Mouse (Mus musculus): Measurements from ENCODE around the gene Gpx1. TPM values are rescaled to one million over a fixed set of nuclear protein-coding genes. Genes with fewer than 3 reads are reported as not detected.
A peak's percentile ranks its signal among the peaks of the same experiment; 100 is the strongest.

Gene Gpx1
- polyA plus RNA-seq, 1 experiment from 2014 or later, result 521 TPM

DNA sequence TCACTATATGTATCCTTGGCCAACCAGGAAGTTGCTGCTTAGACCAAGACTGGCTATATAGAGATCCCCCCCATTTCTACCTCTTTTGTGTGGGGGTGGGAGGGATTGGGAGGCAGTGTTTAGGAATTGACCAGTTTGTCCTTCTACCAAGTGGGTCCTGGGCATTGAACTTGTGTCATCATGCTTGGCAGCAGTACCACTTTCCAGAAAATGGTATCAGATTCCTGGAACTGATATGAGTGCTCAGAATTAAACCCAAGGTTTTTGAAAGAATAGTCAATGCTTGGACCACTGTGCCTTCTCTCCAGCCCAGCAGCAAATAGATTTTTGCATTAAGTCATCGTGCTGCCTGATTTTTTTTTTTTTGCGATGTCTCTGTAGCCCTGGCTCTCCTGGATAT lies 12.9 kb upstream of the Gpx1 start:
- DNase-seq (ENCODE audit: low spot score), result no peak
- Histone ChIP-seq H3K9me3 (replicated peaks; ENCODE audit: control insufficient read depth, low read length) (no peaks in the 10 kb centered on the region), H3K27ac (ENCODE audit: low read depth, low read length) (no peak overlapping the region), H3K4me1 (ENCODE audit: control insufficient read depth, insufficient read depth, low read length) (no peaks in the 10 kb centered on the region), H3K36me3 (ENCODE audit: control insufficient read depth, insufficient read depth, low read length) (peaks cover 31% of the 10 kb centered on the region), H3K27me3 (replicated peaks; ENCODE audit: control insufficient read depth, insufficient read depth, low read length) (no peaks in the 10 kb centered on the region), H3K9ac (ENCODE audit: low read length) (no peak overlapping the region), H3K4me2 (ENCODE audit: low read length) (no peak overlapping the region), H3K4me3 (ENCODE audit: low read depth, low read length) (no peak overlapping the region)
- ATAC-seq, result no peak
- 98% methylated on average over 2 of the region's 2 CpGs for WGBS

- no peak overlapping the region for H3K4me2 ChIP-seq (ENCODE audit: low read length)
- 0 out of 2 replicates have a peak overlapping the region, but pooled peaks have one; percentile 91 for H3K9ac ChIP-seq (ENCODE audit: low read length)
- no peak for DNase-seq (ENCODE audit: low spot score)
- WGBS, result 63% methylated on average over 10 of the region's 10 CpGs
- no peak overlapping the region for H3K4me3 ChIP-seq (ENCODE audit: low read depth, low read length)
- peaks cover 32% of the 10 kb centered on the region for H3K36me3 ChIP-seq (ENCODE audit: control insufficient read depth, insufficient read depth, low read length)
- no peak for ATAC-seq
- H3K9me3 ChIP-seq (replicated peaks; ENCODE audit: control insufficient read depth, low read length), result no peaks in the 10 kb centered on the region
- H3K4me1 ChIP-seq (ENCODE audit: control insufficient read depth, insufficient read depth, low read length), result peaks cover 6% of the 10 kb centered on the region; the same call in 1 of the 2 replicates
- H3K27me3 ChIP-seq (replicated peaks; ENCODE audit: control insufficient read depth, insufficient read depth, low read length), result no peaks in the 10 kb centered on the region
- H3K27ac ChIP-seq (ENCODE audit: low read depth, low read length), result peak overlapping the region; percentile 84; the same call in 1 of the 2 replicates
Measured at GRCm38 (mm10) chr9:108337848-108338550, 704 bp upstream of the Gpx1 start.

DNA sequence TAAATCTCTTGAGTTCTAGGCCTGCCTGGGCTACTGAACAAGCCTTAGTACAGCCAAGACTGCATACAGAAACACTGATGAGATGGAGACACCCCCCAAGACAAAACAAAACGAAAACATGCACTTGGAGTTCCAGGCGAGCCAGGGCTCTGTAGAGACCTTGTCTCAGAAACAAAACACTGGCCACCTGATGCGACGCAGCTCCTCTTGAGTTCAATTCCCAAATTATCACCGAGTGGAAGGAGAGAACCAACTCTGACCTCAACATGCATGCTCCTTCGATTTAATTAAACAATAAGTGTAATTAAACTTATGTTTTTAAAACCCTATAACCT lies 185 bp upstream of the Gpx1 start:
- peak overlapping the region; percentile 91 for H3K9ac ChIP-seq (ENCODE audit: low read length)
- peak overlapping the region; percentile 84 for H3K27ac ChIP-seq (ENCODE audit: low read depth, low read length)
- no peaks in the 10 kb centered on the region for H3K27me3 ChIP-seq (replicated peaks; ENCODE audit: control insufficient read depth, insufficient read depth, low read length)
- H3K36me3 ChIP-seq (ENCODE audit: control insufficient read depth, insufficient read depth, low read length), result peaks cover 28% of the 10 kb centered on the region
- H3K4me2 ChIP-seq (ENCODE audit: low read length), result peak overlapping the region; percentile 78
- no peak for DNase-seq (ENCODE audit: low spot score)
- H3K9me3 ChIP-seq (replicated peaks; ENCODE audit: control insufficient read depth, low read length), result no peaks in the 10 kb centered on the region
- peak overlapping the region; percentile 65 for H3K4me3 ChIP-seq (ENCODE audit: low read depth, low read length)
- WGBS, result 29% methylated on average over 6 of the region's 6 CpGs
- H3K4me1 ChIP-seq (ENCODE audit: control insufficient read depth, insufficient read depth, low read length), result peaks cover 6% of the 10 kb centered on the region; the same call in 1 of the 2 replicates
- peak; percentile 21 for ATAC-seq

- H3K36me3 ChIP-seq (ENCODE audit: control insufficient read depth, insufficient read depth, low read length), result peaks cover 14% of the 10 kb centered on the region
- H3K9me3 ChIP-seq (replicated peaks; ENCODE audit: control insufficient read depth, low read length), result no peaks in the 10 kb centered on the region
- 20% methylated on average over 20 of the region's 20 CpGs for WGBS
- ATAC-seq (no peak), DNase-seq (ENCODE audit: low spot score) (no peak)
- peak overlapping the region; percentile 91 for H3K9ac ChIP-seq (ENCODE audit: low read length)
- no peaks in the 10 kb centered on the region for H3K27me3 ChIP-seq (replicated peaks; ENCODE audit: control insufficient read depth, insufficient read depth, low read length)
- peak overlapping the region; percentile 84; the same call in 1 of the 2 replicates for H3K27ac ChIP-seq (ENCODE audit: low read depth, low read length)
- peak overlapping the region; percentile 78 for H3K4me2 ChIP-seq (ENCODE audit: low read length)
- H3K4me3 ChIP-seq (ENCODE audit: low read depth, low read length), result peak overlapping the region; percentile 65
- peaks cover 6% of the 10 kb centered on the region; the same call in 1 of the 2 replicates for H3K4me1 ChIP-seq (ENCODE audit: control insufficient read depth, insufficient read depth, low read length)
Measured at GRCm38 (mm10) chr9:108339886-108340257, 1.2 kb downstream of the Gpx1 start.

- Histone ChIP-seq H3K36me3 (ENCODE audit: control insufficient read depth, insufficient read depth, low read length) (peaks cover 8% of the 10 kb centered on the region), H3K27ac (ENCODE audit: low read depth, low read length) (no peak overlapping the region), H3K9ac (ENCODE audit: low read length) (peak overlapping the region; percentile 91), H3K4me2 (ENCODE audit: low read length) (peak overlapping the region; percentile 78), H3K4me1 (ENCODE audit: control insufficient read depth, insufficient read depth, low read length) (peaks cover 6% of the 10 kb centered on the region; the same call in 1 of the 2 replicates), H3K4me3 (ENCODE audit: low read depth, low read length) (peak overlapping the region; percentile 65), H3K9me3 (replicated peaks; ENCODE audit: control insufficient read depth, low read length) (no peaks in the 10 kb centered on the region), H3K27me3 (replicated peaks; ENCODE audit: control insufficient read depth, insufficient read depth, low read length) (no peaks in the 10 kb centered on the region)
- no peak for ATAC-seq
- 69% methylated on average over 10 of the region's 10 CpGs for WGBS
- no peak for DNase-seq (ENCODE audit: low spot score)
Measured at GRCm38 (mm10) chr9:108340258-108341138, 1.8 kb downstream of the Gpx1 start.

- peaks cover 2% of the 10 kb centered on the region; the same call in 1 of the 2 replicates for H3K36me3 ChIP-seq (ENCODE audit: control insufficient read depth, insufficient read depth, low read length)
- ATAC-seq, result no peak
- no peak overlapping the region for H3K4me2 ChIP-seq (ENCODE audit: low read length)
Measured at GRCm38 (mm10) chr9:108341139-108341475, 2.4 kb downstream of the Gpx1 start.

GRCm38 (mm10) chr9:108341801-108342200 lies 3.1 kb downstream of the Gpx1 start:
- H3K4me1 ChIP-seq (ENCODE audit: control insufficient read depth, insufficient read depth, low read length), result peaks cover 6% of the 10 kb centered on the region; the same call in 1 of the 2 replicates
- H3K9me3 ChIP-seq (replicated peaks; ENCODE audit: control insufficient read depth, low read length), result no peaks in the 10 kb centered on the region
- no peak overlapping the region for H3K4me2 ChIP-seq (ENCODE audit: low read length)
- DNase-seq (ENCODE audit: low spot score) (no peak), ATAC-seq (no peak)
- H3K9ac ChIP-seq (ENCODE audit: low read length), result no peak overlapping the region
- H3K36me3 ChIP-seq (ENCODE audit: control insufficient read depth, insufficient read depth, low read length), result no peaks in the 10 kb centered on the region
- H3K27ac ChIP-seq (ENCODE audit: low read depth, low read length), result no peak overlapping the region
- no peaks in the 10 kb centered on the region for H3K27me3 ChIP-seq (replicated peaks; ENCODE audit: control insufficient read depth, insufficient read depth, low read length)
- H3K4me3 ChIP-seq (ENCODE audit: low read depth, low read length), result no peak overlapping the region

More at GRCm38 (mm10) chr9:108341139-108341475, 2.4 kb downstream of the Gpx1 start:
- Histone ChIP-seq H3K27me3 (replicated peaks; ENCODE audit: control insufficient read depth, insufficient read depth, low read length) (no peaks in the 10 kb centered on the region), H3K27ac (ENCODE audit: low read depth, low read length) (no peak overlapping the region), H3K4me3 (ENCODE audit: low read depth, low read length) (no peak overlapping the region), H3K9me3 (replicated peaks; ENCODE audit: control insufficient read depth, low read length) (no peaks in the 10 kb centered on the region), H3K9ac (ENCODE audit: low read length) (no peak overlapping the region), H3K4me1 (ENCODE audit: control insufficient read depth, insufficient read depth, low read length) (peaks cover 6% of the 10 kb centered on the region; the same call in 1 of the 2 replicates)
- no peak for DNase-seq (ENCODE audit: low spot score)
- WGBS, result 91% methylated on average over 5 of the region's 5 CpGs

DNA sequence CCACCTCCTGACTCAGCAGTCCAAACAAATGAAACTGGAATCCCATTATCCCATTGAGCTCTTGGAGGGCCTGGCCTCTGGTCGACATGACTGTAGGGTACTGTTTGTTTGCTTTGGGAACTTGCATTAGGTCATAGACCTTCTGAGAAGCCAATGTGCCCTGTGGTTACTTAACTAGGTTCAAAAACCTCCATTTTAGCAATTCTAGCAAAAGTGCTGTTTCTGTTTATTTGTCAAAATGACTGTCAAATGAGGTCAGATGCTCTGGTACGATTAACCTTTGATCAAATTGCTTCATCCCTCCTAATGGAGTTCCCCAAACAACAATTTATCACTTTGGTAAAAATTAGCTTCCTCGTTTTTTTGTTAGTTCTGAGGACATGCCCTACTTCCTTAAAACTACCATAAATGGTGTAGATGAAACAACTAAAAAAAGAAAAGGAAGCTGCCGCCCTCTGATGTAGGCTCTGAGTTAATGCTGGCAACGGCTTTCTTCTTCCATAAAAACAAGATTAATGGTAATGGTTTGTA lies 3.7 kb downstream of the Gpx1 start:
- H3K4me2 ChIP-seq (ENCODE audit: low read length), result no peak overlapping the region
- no peaks in the 10 kb centered on the region for H3K9me3 ChIP-seq (replicated peaks; ENCODE audit: control insufficient read depth, low read length)
- no peak overlapping the region for H3K27ac ChIP-seq (ENCODE audit: low read depth, low read length)
- DNase-seq (ENCODE audit: low spot score), result no peak
- H3K27me3 ChIP-seq (replicated peaks; ENCODE audit: control insufficient read depth, insufficient read depth, low read length), result no peaks in the 10 kb centered on the region
- no peak overlapping the region for H3K9ac ChIP-seq (ENCODE audit: low read length)
- 63% methylated on average over 5 of the region's 5 CpGs for WGBS
- H3K4me1 ChIP-seq (ENCODE audit: control insufficient read depth, insufficient read depth, low read length), result peaks cover 6% of the 10 kb centered on the region; the same call in 1 of the 2 replicates
- no peak for ATAC-seq
- no peak overlapping the region for H3K4me3 ChIP-seq (ENCODE audit: low read depth, low read length)
- H3K36me3 ChIP-seq (ENCODE audit: control insufficient read depth, insufficient read depth, low read length), result no peaks in the 10 kb centered on the region

Measured in forebrain, embryonic 14.5 days (tissue).